Mouse (Mus musculus) bone marrow macrophage, adult 2 months (primary cell): ENCODE results near the gene Nubp1. TPM values are rescaled to one million over a fixed set of nuclear protein-coding genes. Genes with fewer than 3 reads are reported as not detected.

Source experiments
- H3K27ac ChIP-seq: 2 replicates; pipeline ENCODE4 v1.5.1; 2012; ENCODE audit warnings: low read depth, low read length; ENCODE audit not compliant: insufficient read depth
- H3K4me1 ChIP-seq: 2 replicates; pipeline ENCODE4 v1.6.1; 2012; ENCODE audit warnings: low read length; ENCODE audit not compliant: control insufficient read depth, insufficient read depth
- H3K4me3 ChIP-seq: 2 replicates; pipeline ENCODE4 v1.5.1; 2012; ENCODE audit warnings: mild to moderate bottlenecking, low read length, moderate library complexity; ENCODE audit not compliant: insufficient read depth
- CTCF ChIP-seq: IDR thresholded peaks from 2 replicates; pipeline ENCODE4 v1.5.1; 2012; ENCODE audit warnings: low read depth, mild to moderate bottlenecking, low read length, moderate library complexity
- POLR2A ChIP-seq: IDR thresholded peaks from 2 replicates; pipeline ENCODE4 v1.6.1; 2012; ENCODE audit warnings: mild to moderate bottlenecking, low read depth, low read length, borderline replicate concordance
- polyA plus RNA-seq: library from polyadenylated mRNA; stranded (reverse); fragments of >200 nt; gene quantifications from 2 replicates; pipeline ENCODE4 v1.2.4, GENCODE M21; 2012; ENCODE audit not compliant: missing spikeins, insufficient read depth, insufficient read length

Nubp1 gene
- polyA plus RNA-seq, 1 experiment, result 21.4 TPM

GRCm38 (mm10) chr16:10443723-10444122 lies 32.0 kb downstream of the Nubp1 start:
- Histone ChIP-seq H3K4me1 (peaks cover 19% of the 10 kb centered on the region), H3K27ac (no peak overlapping the region), H3K4me3 (no peak overlapping the region)
- TF ChIP-seq POLR2A, result no peak
- TF ChIP-seq CTCF, result no peak

- no peak overlapping the region for H3K27ac ChIP-seq
- no peak overlapping the region for H3K4me3 ChIP-seq
- peaks cover 20% of the 10 kb centered on the region for H3K4me1 ChIP-seq
- no peak for TF ChIP-seq CTCF
- TF ChIP-seq POLR2A, result no peak
Observed at GRCm38 (mm10) chr16:10446573-10447263, 35.0 kb downstream of the Nubp1 start.

- H3K4me3 ChIP-seq, result no peak within 1 kb of the TSS
Observed at GRCm38 (mm10) chr16:10447264-10447594, 35.5 kb downstream of the Nubp1 start, which contains the start of gene Tvp23a. Gene Tvp23a, minus strand, starts transcription at chr16:10447362.

GRCm38 (mm10) chr16:10447781-10448180 lies 36.0 kb downstream of the Nubp1 start:
- no peak overlapping the region for H3K27ac ChIP-seq
- no peak overlapping the region for H3K4me3 ChIP-seq
- H3K4me1 ChIP-seq, result peaks cover 25% of the 10 kb centered on the region
- TF ChIP-seq CTCF (no peak), POLR2A (no peak)

More at GRCm38 (mm10) chr16:10447264-10447594, 35.5 kb downstream of the Nubp1 start, which contains the start of gene Tvp23a:
- peaks cover 22% of the 10 kb centered on the region for H3K4me1 ChIP-seq
- TF ChIP-seq POLR2A, result no peak
- no peak for TF ChIP-seq CTCF
- H3K27ac ChIP-seq, result no peak within 1 kb of the TSS

- H3K27ac ChIP-seq, result no peak overlapping the region
- H3K4me3 ChIP-seq, result no peak overlapping the region
- peaks cover 35% of the 10 kb centered on the region for H3K4me1 ChIP-seq
- no peak for TF ChIP-seq CTCF
- no peak for TF ChIP-seq POLR2A
Observed at GRCm38 (mm10) chr16:10448931-10449330, 37.2 kb downstream of the Nubp1 start.

GRCm38 (mm10) chr16:10451906-10452305 lies 40.2 kb downstream of the Nubp1 start:
- peak overlapping the region; percentile 79 for H3K27ac ChIP-seq
- H3K4me3 ChIP-seq, result no peak overlapping the region
- TF ChIP-seq CTCF, result no peak
- TF ChIP-seq POLR2A, result no peak
- H3K4me1 ChIP-seq, result peaks cover 42% of the 10 kb centered on the region

- Histone ChIP-seq H3K4me3 (peak overlapping the region; percentile 10; the same call in 1 of the 2 replicates), H3K27ac (peak overlapping the region; percentile 79), H3K4me1 (peaks cover 42% of the 10 kb centered on the region)
- TF ChIP-seq POLR2A, result no peak
- TF ChIP-seq CTCF, result no peak
Observed at GRCm38 (mm10) chr16:10452445-10452896, 40.7 kb downstream of the Nubp1 start.

GRCm38 (mm10) chr16:10453872-10454582 lies 42.3 kb downstream of the Nubp1 start:
- H3K4me3 ChIP-seq, result no peak overlapping the region
- H3K4me1 ChIP-seq, result peaks cover 36% of the 10 kb centered on the region
- TF ChIP-seq POLR2A, result no peak
- no peak for TF ChIP-seq CTCF
- no peak overlapping the region for H3K27ac ChIP-seq

GRCm38 (mm10) chr16:10454583-10454974 lies 42.8 kb downstream of the Nubp1 start:
- H3K4me3 ChIP-seq, result no peak overlapping the region
- H3K4me1 ChIP-seq, result peaks cover 36% of the 10 kb centered on the region
- TF ChIP-seq POLR2A (no peak), CTCF (no peak)
- H3K27ac ChIP-seq, result no peak overlapping the region

GRCm38 (mm10) chr16:10460188-10460587 lies 48.4 kb downstream of the Nubp1 start:
- H3K4me3 ChIP-seq, result no peak overlapping the region
- no peak overlapping the region for H3K27ac ChIP-seq
- TF ChIP-seq CTCF (no peak), POLR2A (no peak)
- peaks cover 11% of the 10 kb centered on the region for H3K4me1 ChIP-seq
